Mouse (Mus musculus) CD4-positive, CD25-positive, alpha-beta regulatory T cell, adult 2 months (primary cell): Measurements from ENCODE around the gene Hoxb3.

Source experiments
- DNase-seq: peaks from one replicate; pipeline ENCODE4 v3.0.0-alpha.2; 2012; ENCODE audit warnings: low read depth, low spot score

Hoxb3 gene

DNA sequence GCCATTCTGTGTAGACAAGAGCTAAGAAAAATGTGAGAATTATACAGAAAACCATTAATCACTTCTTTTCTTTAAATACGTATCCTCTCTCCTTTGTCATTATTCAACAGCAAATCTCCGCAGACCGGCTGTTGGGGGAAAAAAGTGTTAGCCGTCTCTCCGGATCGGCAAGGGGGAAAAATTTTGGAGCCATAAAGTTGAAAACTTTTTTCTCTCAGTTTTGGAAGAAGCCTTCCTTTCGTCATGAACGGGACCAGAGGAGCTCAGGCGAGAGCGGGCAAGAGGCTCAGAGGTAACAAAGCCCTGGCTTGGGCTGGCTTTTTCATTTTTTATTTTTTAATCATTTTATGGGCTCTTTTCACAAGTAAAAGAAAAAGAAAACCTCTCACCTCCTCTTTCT, at the start of gene Hoxb3:
Hoxb3 (plus strand) TSS at position 173 of the 400 bp plus-strand sequence.
- DNase-seq = no peak

- DNase-seq = no peak
Observed at GRCm38 (mm10) chr11:96274428-96274827, 48.7 kb upstream of the Hoxb3 start.

DNA sequence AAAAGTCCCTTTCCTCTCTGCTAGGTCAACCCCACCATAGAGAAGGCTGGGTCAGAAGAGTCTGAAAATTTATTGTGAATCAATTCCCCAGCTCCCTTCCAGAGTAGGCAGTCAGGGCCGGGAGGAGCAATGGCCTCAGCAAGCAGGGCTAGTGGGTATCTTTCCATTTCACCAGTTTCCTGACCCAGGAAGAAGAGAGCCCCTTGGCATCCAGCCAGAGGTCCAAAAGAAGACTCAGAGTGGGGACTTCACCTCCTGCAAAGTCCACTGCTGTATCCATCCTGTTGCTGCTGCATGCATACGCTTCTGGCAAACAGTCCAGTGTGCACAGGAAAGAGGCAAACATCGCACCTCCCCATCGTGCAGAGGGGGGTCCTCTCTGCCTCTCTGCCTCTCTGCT, 47.2 kb upstream of the Hoxb3 start:
- no peak for DNase-seq

DNA sequence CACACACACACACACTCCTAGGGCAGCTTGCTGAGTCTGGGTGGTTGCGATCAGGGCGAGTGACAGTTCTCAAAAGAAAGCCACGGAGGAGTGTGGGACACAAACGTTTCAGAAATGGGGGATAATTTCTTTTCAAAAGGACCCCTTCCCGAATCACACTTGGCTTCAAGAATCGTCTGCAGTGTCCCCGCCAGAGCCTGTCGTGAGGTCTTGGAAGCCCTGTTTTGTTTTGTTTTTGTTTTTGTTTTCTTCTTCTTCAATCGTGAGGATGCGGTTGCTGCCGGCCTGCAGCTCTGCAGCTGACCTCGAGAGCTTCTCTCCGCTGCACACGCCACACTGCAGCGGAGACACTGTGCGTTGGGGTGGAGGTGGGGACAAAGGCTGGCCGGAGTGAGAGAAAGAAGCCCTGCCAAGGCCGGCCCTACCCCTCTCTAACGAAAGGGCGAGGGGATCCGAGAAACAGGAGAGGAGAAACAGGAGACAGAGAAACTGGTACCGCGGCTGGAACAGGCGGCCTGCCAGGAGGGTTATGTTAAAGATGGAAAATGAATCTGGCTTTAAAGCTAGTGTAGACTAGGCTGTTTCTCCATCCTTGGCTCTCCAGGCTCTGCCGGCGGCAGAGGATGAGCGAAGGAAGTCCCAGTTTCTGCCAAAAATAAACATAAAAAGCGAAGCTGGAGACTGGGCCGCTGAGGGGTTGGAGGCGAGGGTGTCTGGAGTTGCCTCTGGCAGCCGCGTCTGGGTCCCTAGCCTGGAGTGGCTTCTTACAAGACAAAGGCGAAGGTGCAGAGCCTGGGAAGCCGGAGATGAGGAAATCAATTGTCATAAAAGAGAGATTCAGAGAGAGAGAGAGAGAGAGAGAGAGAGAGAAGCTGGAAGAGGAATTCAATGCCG, 45.7 kb upstream of the Hoxb3 start:
- no peak for DNase-seq

GRCm38 (mm10) chr11:96278324-96278723, 44.8 kb upstream of the Hoxb3 start:
- no peak for DNase-seq

GRCm38 (mm10) chr11:96278773-96279172, 44.4 kb upstream of the Hoxb3 start:
- peak; percentile 93 for DNase-seq

DNA sequence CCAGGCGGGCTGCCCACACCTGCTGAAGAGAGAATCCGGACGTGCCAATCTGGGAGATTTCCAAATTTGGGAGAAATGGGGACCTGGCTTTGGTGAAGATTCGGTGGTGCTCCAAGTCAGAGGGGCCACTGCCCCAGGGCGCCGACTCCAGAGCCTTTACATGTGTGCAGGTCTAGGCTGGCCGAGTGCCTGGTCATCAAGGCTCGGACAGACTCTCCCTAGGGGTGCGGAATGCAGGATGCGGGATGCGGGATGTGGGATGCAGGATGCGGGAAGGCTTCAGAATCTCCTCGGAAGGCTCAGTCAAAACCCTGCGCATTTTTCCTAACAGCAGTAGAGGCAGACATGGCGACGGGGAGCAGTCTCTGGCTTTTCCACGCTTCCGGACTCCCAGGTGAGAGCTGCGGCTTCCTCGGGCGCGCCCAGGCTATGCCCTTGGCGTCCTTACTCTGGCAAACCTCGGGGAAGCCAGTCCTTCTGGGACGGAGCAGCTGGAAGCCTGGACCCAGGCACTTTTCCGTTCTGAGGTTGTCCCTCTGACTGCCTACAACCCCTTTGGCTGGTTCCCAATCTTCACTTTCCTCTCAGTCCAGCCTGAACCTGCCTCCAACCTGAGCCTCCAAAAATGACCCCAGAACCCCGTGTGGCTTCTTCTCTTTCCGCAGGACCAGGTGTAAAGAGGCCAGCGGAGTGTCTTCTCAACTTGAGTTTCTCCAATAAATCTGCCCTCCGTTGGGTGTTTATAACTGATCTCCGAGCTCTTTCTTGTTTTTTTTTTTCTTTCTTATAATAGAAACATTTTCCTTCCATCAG, 43.5 kb upstream of the Hoxb3 start:
- DNase-seq = no peak

GRCm38 (mm10) chr11:96280399-96281378, 42.4 kb upstream of the Hoxb3 start:
- DNase-seq = no peak

GRCm38 (mm10) chr11:96281396-96281795, 41.7 kb upstream of the Hoxb3 start:
- DNase-seq = no peak

- DNase-seq = no peak
Observed at GRCm38 (mm10) chr11:96281855-96282570, 41.1 kb upstream of the Hoxb3 start, which contains the start of gene Hoxb8. TSS of gene Hoxb8 (plus strand) at chr11:96281905.

DNA sequence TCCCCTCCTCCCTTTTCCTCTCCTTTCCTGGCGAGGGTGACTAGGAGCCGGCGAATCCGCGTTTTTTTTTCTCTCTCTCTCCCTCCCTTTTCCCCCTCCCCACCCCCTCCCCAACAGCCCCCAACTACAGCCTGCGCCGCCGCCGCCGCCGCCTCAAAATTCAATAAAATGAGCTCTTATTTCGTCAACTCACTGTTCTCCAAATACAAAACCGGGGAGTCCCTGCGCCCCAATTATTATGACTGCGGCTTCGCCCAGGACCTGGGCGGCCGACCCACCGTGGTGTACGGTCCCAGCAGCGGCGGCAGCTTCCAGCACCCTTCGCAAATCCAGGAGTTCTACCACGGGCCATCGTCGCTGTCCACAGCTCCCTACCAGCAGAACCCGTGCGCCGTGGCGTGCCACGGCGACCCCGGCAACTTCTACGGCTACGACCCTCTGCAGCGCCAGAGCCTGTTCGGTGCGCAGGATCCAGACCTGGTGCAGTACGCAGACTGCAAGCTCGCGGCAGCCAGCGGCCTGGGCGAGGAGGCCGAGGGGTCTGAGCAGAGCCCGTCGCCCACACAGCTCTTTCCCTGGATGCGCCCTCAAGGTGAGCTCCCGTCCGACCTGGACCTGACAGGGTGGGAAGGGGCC, 40.2 kb upstream of the Hoxb3 start:
- DNase-seq = no peak

GRCm38 (mm10) chr11:96284041-96284749, 38.9 kb upstream of the Hoxb3 start:
- DNase-seq = peak; percentile 64

DNA sequence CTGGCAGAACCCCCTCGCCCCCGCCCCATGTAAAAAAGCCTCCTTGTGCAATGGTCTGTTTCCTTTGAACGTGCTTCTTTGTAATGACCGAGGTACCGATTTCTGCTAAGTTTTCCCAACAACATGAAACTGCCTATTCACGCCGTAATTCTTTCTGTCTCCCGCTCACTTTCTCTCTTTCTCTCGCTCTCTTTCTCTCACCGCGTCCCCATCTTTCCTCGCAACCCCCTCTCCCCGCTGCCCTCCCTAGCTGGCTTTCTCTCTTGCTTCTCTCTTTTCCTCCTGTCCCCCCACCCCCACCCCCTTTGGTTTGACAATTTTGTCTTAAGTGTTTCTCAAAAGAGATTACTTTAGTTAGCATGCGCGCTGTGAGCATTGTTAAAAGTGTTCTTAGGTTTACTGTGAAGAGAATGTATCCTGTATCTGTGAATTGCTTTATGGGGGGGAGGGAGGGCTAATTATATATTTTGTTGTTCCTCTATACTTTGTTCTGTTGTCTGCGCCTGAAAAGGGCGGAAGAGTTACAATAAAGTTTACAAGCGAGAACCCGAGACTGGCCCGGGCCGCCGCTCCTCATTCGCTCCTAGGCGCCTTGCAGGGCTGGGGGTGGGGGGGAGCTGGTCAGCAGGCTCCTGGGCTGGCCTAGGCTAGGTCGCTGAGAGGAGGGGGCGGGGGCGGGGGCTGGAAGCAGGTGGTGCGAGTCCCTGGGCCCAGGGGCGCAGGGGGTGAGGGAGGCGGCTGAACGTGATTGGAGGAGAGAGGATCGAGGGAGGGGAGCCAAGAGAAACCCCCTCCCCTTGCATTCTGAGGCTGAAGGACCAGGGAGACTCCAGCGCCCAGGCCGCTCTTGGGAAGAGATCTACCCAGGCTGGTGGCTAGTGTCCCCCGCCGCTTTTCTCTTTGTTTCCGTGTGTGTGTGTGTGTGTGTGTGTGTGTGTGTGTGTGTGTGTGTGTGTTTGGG, 38.1 kb upstream of the Hoxb3 start:
- DNase-seq = no peak

- no peak for DNase-seq
Observed at GRCm38 (mm10) chr11:96285771-96286738, 37.1 kb upstream of the Hoxb3 start, which contains the start of gene Hoxb7. TSS of gene Hoxb7 (plus strand) at chr11:96286623.

GRCm38 (mm10) chr11:96286739-96287385, 36.3 kb upstream of the Hoxb3 start:
- no peak for DNase-seq

- no peak for DNase-seq
Observed at GRCm38 (mm10) chr11:96287411-96287810, 35.7 kb upstream of the Hoxb3 start.
